Mouse (Mus musculus) urinary bladder, postnatal 14 days (tissue): Measurements from ENCODE around the gene Xrcc1.
"Not testable (repeated sequence)": the region's sequence is repeated elsewhere in the genome, so short reads cannot be mapped to it uniquely, and the experiment has no call there.

Experiments used
- DNase-seq: peaks from one replicate; pipeline ENCODE4 v3.0.0; 2021; ENCODE audit warnings: low spot score

Gene Xrcc1

GRCm38 (mm10) chr7:24606046-24606445, 60.0 kb downstream of the Xrcc1 start:
- no peak for DNase-seq

- DNase-seq: peak; percentile 51
Measured at GRCm38 (mm10) chr7:24608017-24608416, 61.9 kb downstream of the Xrcc1 start.

- DNase-seq: no peak
Measured at GRCm38 (mm10) chr7:24608561-24608960, 62.5 kb downstream of the Xrcc1 start.

GRCm38 (mm10) chr7:24610144-24610878, 64.2 kb downstream of the Xrcc1 start, which contains the start of gene Phldb3:
Phldb3 (plus strand) TSS chr7:24610763.
- DNase-seq: peak; percentile 79

GRCm38 (mm10) chr7:24610879-24611494, 64.9 kb downstream of the Xrcc1 start:
- peak; percentile 97 for DNase-seq

- no peak for DNase-seq
Measured at GRCm38 (mm10) chr7:24611709-24612108, 65.6 kb downstream of the Xrcc1 start.

- DNase-seq: no peak
Measured at GRCm38 (mm10) chr7:24612308-24612910, 66.3 kb downstream of the Xrcc1 start.

- no peak for DNase-seq
Measured at GRCm38 (mm10) chr7:24614816-24615215, 68.7 kb downstream of the Xrcc1 start.

GRCm38 (mm10) chr7:24617763-24618162, 71.7 kb downstream of the Xrcc1 start:
- DNase-seq: no peak

GRCm38 (mm10) chr7:24618374-24618773, 72.3 kb downstream of the Xrcc1 start:
- DNase-seq: not testable (repeated sequence)

GRCm38 (mm10) chr7:24619671-24620397, 73.7 kb downstream of the Xrcc1 start:
- DNase-seq: no peak

- DNase-seq: no peak
Measured at GRCm38 (mm10) chr7:24621193-24621592, 75.1 kb downstream of the Xrcc1 start.

GRCm38 (mm10) chr7:24622967-24623366, 76.9 kb downstream of the Xrcc1 start:
- DNase-seq: no peak
